Comparison of ENCODE assay signal across 28 mouse cellular contexts in genomic region chr15:93074070-93074469, GRCm38 (mm10).
A peak's percentile ranks its signal among the peaks of the same experiment; 100 is the strongest.
DNase-seq lines count a peak whose midpoint lies in the region; ATAC-seq and TF ChIP-seq lines count a peak whose summit lies in the region.
"Had no signal": no experiment of that assay in that cellular context is flagged by ENCODE, and none has a peak within 500 bp of the region (broad histone marks: within the 10 kb centered on the region; RNA-seq: fewer than 3 reads in every experiment).

No protein-coding gene starts in this region.

- H3K27me3 ChIP-seq in kidney, postnatal 0 days (ENCODE audit: insufficient read depth, low read length): no peaks in the 10 kb centered on the region
- H3K27me3 ChIP-seq: CH12.LX; hindbrain, embryonic 12.5 days; kidney, embryonic 15.5 days; midbrain, embryonic 15.5 days had no signal

- intact Hi-C loops in gastrocnemius, adult 2 months (cut with DNase I): no loop called here

- no peak overlapping the region for H3K4me3 ChIP-seq in kidney, postnatal 0 days (replicated peaks; ENCODE audit: low read depth, low read length)
- no peak overlapping the region for H3K4me3 ChIP-seq in gastrocnemius, adult 2 months
- H3K4me3 ChIP-seq: erythroblast, embryonic 14.5 days; hindbrain, embryonic 12.5 days; kidney, embryonic 15.5 days; midbrain, embryonic 10.5 days; midbrain, embryonic 15.5 days had no signal

- peak; percentile 24; the same call in 1 of the 2 replicates for TF ChIP-seq CTCF in kidney, postnatal 0 days (IDR thresholded peaks at IDR 0.05; ENCODE audit: low read depth)
- TF ChIP-seq CTCF in gastrocnemius, adult 2 months (IDR thresholded peaks at IDR 0.05): no peak; the same call in 1 of the 2 replicates

- no peak overlapping the region for H3K9ac ChIP-seq in kidney, postnatal 0 days (ENCODE audit: low read depth, low read length)
- H3K9ac ChIP-seq: hindbrain, embryonic 12.5 days; kidney, embryonic 15.5 days; midbrain, embryonic 15.5 days had no signal

- no peak overlapping the region for H3K4me2 ChIP-seq in kidney, postnatal 0 days (ENCODE audit: low read length)
- H3K4me2 ChIP-seq: heart, embryonic 11.5 days; hindbrain, embryonic 12.5 days; kidney, embryonic 15.5 days; midbrain, embryonic 15.5 days had no signal

- 58% methylated on average over 6 of the region's 6 CpGs for WGBS in kidney, postnatal 0 days

- no peaks in the 10 kb centered on the region for H3K9me3 ChIP-seq in kidney, postnatal 0 days (replicated peaks; ENCODE audit: low read length)
- H3K9me3 ChIP-seq: hindbrain, embryonic 12.5 days; kidney, embryonic 15.5 days; midbrain, embryonic 10.5 days; midbrain, embryonic 15.5 days had no signal

- no peak overlapping the region for H3K27ac ChIP-seq in kidney, postnatal 0 days
- H3K27ac ChIP-seq in gastrocnemius, adult 2 months: no peak overlapping the region
- H3K27ac ChIP-seq: hindbrain, embryonic 12.5 days; kidney, embryonic 15.5 days; midbrain, embryonic 10.5 days; midbrain, embryonic 15.5 days had no signal

- DNase-seq in adrenal gland, postnatal 10 days: peak; percentile 22
- DNase-seq in adrenal gland, adult 8-10 months: no peak
- DNase-seq in kidney, postnatal 0 days (ENCODE audit: low spot score): no peak
- DNase-seq in kidney, adult 8-10 months: no peak
- DNase-seq in lung, postnatal 36 days: peak; percentile 0
- no peak for DNase-seq in lung, postnatal 25 days (ENCODE audit: low spot score)
- DNase-seq in gastrocnemius, adult 2 months: no peak
- DNase-seq in spleen, adult 18-20 months: no peak
- DNase-seq: cerebellum, adult 18-20 months; cerebellum, postnatal 10 days; gastrocnemius, postnatal 10 days; heart, postnatal 36 days; kidney, adult 11 months; kidney, postnatal 36 days; layer of hippocampus, postnatal 36 days; liver; right cerebral cortex, postnatal 25 days; thymus, postnatal 25 days had no signal

- no peak for ATAC-seq in kidney, postnatal 0 days (replicated peaks; ENCODE audit: low FRiP score, low read depth)
- ATAC-seq: forebrain, embryonic 16.5 days; lung, postnatal 0 days; midbrain, embryonic 15.5 days had no signal

- no peaks in the 10 kb centered on the region for H3K36me3 ChIP-seq in kidney, postnatal 0 days (ENCODE audit: insufficient read depth, low read length)
- H3K36me3 ChIP-seq: G1E; hindbrain, embryonic 12.5 days; kidney, embryonic 15.5 days; midbrain, embryonic 10.5 days; midbrain, embryonic 15.5 days had no signal

- H3K4me1 ChIP-seq in kidney, postnatal 0 days (replicated peaks; ENCODE audit: insufficient read depth, low read length): no peaks in the 10 kb centered on the region
- H3K4me1 ChIP-seq: hindbrain, embryonic 12.5 days; kidney, embryonic 15.5 days; midbrain, embryonic 10.5 days; midbrain, embryonic 15.5 days had no signal

Comparison
In these comparisons a context has a peak if more than half of its experiments do, and no peak if none do; other contexts are left out.
1. DNase-seq: peak in adrenal gland, postnatal 10 days (single experiment) and lung, postnatal 36 days (single experiment); none in adrenal gland, adult 8-10 months (single experiment), kidney, postnatal 0 days (single experiment), kidney, adult 8-10 months (0 of 2), lung, postnatal 25 days (single experiment), gastrocnemius, adult 2 months (single experiment) and spleen, adult 18-20 months (0 of 2).